Mouse (Mus musculus) cerebellum, adult 11 months (tissue): ENCODE measurements around the gene Mrtfb.
A peak's percentile ranks its signal among the peaks of the same experiment; 100 is the strongest.

Experiments
- DNase-seq: peaks from one replicate; pipeline ENCODE4 v3.0.0; 2022

The Mrtfb gene

DNA sequence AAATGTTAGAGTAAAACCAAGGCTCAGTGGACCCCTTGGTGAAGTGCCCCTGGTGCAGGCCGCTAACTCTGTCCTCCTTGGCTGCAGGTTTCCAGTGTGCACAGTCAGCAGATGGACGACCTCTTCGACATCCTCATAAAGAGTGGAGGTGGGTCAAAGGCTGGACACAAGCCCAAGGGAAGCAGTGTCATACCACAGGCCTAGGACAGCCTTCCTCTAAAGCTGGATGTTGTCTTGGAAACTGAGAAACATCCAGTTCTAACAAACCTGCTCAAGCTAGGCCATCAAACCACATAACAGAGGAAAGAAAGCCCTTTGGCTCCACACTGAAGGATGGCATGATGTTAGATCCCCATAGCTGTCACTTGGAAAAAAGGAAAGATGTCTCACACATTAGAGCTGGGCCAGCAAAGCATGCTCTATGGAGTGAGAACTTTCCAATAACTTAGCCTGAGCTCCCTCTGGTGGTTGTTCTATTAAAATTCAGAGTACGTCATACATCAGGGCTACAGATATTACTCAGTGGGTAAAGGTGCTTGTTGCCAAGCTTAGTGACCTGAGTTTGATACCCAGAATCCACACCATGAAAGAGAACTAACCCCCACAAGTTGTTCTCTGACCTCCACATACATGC is 153.4 kb downstream of the Mrtfb start:
- no peak for DNase-seq

GRCm38 (mm10) chr16:13410760-13411159 is 154.5 kb downstream of the Mrtfb start:
- no peak for DNase-seq

DNA sequence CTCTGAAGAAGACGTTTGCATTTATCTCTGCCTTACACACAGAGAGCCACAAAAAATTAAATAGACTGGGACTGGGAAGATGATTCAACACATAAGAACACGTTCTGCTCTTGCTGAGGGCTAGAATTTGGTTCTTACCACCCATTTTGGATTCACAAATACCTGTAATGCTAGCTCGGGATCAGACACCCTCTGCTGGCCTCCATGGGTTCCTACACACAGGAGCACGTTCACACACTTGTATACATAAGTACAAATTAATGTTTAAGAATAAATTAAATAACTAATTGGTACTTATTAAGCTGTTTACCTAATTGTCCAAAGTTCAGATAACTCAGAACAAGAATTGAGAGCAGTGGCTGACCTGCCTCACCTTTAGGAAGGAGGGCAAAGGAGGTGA is 155.2 kb downstream of the Mrtfb start:
- no peak for DNase-seq

- no peak for DNase-seq
These were observed 158.3 kb downstream of the Mrtfb start for GRCm38 (mm10) chr16:13414566-13414965.

DNA sequence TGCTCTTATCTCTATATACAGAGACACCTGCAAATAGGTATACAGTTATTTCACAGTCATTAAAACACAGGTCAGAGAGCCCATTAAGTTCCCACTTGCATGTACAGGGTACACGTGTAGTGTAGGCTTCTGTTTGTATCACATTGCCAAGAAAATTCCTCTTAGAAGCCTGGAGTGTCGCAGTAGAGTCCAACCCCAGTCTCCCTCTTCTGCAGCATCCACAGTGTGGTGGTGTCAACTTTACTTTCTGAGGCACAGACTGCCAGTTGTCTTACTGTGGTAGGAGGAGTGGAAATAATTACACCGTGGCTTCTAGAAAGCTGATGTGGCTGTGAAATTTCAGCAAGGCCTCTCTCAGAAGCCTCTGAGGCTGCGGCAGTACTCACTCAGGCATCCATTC is 158.7 kb downstream of the Mrtfb start:
- no peak for DNase-seq

DNA sequence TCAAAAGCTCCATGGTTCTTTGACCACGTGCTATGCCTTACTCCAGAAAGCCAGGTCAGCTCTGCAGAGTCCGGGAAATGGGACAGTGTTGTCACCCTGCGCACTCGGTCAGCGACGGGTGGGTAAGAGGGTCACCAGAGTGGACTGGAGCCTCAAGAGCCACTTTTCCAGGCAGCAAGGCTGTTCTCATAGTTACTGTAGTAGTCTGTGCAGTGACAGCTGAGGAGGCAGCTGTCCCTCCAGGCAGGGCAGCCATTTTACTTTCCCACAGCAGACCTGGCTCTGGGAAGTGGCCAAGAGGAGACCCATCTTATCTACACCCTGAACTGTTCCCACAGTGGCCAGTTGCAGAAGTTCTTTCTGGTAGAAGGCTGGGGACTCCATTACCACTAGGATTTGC is 159.2 kb downstream of the Mrtfb start:
- no peak for DNase-seq

- no peak for DNase-seq
These were observed 160.2 kb downstream of the Mrtfb start for GRCm38 (mm10) chr16:13416465-13416864.

- no peak for DNase-seq
These were observed 161.6 kb downstream of the Mrtfb start for GRCm38 (mm10) chr16:13417904-13418303.

- no peak for DNase-seq
These were observed 163.5 kb downstream of the Mrtfb start for GRCm38 (mm10) chr16:13419752-13420151.

DNA sequence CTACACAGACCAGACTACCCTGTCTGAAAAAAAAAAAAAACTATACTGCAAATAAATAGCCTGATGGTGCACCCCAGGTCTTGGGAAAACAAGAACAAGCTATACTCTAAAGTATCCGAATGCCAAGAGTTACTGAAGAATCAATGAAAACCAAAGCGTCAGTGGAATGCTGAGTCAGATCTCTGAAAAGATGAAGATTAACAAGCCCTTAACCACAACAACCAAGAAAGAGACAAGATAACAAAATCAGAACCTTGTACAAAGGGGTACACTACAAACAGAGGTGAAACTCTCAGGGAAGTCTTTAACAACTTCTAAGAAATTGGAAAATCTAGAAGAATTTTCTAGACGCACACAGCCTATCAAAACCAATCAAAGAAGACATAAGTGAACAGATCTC is 166.2 kb downstream of the Mrtfb start:
- no peak for DNase-seq

GRCm38 (mm10) chr16:13423587-13424355 is 167.5 kb downstream of the Mrtfb start:
- DNase-seq = no peak

- DNase-seq = no peak
These were observed 169.5 kb downstream of the Mrtfb start for GRCm38 (mm10) chr16:13425804-13426203.

DNA sequence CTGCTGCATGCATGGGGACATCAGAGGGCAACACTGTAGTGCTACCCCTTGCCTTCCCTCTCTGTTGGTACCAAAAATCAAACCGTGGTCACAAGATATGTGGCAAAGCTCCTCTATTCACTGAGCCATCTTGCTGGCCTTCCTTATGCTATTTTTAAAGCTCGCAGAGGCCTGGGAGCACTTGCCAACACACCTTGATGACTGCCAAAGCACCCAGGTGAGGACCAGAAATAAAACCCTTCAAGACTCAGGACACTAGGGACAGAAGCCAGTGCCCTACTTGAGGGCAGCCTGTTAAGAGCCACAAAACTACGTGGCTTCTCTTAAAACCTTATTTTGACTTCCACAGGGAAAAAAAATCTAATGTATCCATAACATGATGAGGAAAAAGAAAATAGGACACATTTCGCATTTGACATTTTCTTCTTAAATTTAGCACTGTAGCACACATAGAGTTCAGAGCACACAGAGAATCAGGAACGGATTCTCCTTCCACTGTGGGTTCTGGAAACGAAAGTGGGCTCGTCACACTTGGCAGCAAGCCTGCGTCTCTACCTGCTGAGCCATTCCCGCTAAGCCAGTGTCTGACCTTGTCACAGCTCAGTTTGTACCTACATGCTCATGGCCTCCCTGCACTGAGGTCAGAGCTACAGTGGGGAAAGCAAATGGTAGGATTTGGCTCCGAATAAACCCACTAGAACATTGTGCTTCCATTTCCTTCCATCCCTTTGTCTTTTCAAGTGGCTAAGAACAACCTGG is 170.7 kb downstream of the Mrtfb start:
- DNase-seq = peak; percentile 76

GRCm38 (mm10) chr16:13428077-13428476 is 171.8 kb downstream of the Mrtfb start:
- DNase-seq = no peak

GRCm38 (mm10) chr16:13428806-13429205 is 172.5 kb downstream of the Mrtfb start:
- no peak for DNase-seq

DNA sequence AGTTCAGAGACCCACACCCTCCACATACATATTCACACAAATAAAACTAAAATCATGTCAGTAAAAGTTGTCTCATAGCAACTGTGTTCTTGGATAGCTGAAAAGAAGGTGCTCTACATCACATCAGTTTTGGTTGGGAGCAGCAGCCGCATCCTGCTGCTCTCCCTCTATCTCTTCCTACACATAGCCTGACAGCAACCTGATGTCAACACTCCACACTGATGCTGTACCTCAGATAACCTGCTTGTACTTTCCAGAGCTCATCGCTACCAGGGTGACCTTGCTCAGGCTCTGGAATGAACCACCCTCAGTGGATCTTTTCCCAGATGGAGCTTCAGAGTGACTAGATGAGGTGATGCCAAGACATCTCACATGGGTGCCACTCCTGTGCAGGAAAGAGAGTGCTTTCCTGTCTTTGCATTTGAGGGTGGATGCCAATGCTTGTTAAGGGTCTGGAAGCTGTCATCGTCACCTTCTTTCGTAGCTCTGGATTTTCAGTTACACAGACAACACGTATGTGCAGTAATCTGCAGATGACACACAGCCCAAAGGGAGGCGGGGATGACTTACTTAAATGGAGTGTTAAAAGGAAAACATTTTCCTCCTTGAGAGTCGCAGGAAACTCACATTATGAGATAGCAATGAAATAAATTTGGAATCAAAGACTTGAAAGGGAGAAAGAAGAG is 173.8 kb downstream of the Mrtfb start:
- DNase-seq = no peak

DNA sequence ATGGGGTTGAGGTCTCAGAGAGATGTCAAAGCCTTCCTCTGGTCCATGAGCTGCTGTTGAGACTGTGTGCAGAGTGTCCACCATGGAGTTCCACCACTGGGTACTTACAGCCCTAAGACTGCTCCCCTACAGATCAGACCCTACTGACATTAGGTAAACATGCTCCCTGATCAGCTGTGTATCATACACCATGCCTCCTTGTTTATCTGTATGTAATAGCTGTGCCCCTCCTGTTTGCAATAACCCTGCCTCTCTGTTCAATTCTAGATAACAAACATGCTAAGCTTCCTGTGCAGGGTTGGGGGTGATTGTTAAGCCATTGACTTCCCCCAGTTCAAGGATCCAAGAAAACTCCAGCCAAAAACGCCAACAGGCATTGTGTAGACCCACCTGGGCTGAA is 174.7 kb downstream of the Mrtfb start:
- no peak for DNase-seq

GRCm38 (mm10) chr16:13435627-13436026 is 179.3 kb downstream of the Mrtfb start:
- DNase-seq = no peak

DNA sequence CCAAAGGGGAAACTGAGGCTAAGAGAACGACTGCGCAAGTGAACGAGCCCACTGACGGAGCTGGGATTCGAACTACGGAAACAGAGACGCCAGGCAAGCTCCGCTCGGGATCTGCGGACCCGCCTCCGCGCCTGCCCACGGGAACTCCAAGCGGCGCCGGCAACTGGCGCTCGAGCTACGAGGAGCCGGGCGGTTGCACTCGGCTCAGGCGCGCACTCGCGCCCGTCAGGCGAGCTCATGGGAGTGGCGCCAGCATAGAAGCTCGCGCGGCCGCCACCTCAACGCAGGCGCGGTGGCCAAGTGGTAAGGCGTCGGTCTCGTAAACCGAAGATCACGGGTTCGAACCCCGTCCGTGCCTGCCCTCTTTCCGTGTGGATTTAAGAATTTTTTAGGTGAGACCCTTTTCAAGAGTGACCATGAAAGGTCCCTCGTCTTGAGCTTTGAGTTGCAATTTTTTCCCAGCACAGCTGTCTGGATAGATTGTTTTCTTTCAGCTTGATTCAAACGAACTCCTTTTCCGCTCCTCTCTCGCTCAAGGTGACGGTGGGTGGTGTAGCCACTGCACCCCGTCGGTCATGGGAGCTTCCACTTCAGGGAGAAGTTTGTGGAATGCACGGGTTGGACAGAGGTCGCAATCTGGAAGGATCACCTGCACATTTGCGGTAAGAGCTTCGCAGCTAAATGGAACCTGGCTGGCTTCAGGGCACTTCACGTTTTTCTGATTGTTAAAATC is 180.9 kb downstream of the Mrtfb start:
- DNase-seq = peak; percentile 98

GRCm38 (mm10) chr16:13437770-13438372 is 181.6 kb downstream of the Mrtfb start:
- peak; percentile 62 for DNase-seq

GRCm38 (mm10) chr16:13440468-13440867 is 184.2 kb downstream of the Mrtfb start:
- peak; percentile 49 for DNase-seq

- no peak for DNase-seq
These were observed 187.5 kb downstream of the Mrtfb start for GRCm38 (mm10) chr16:13443764-13444163.
